Comparison of ENCODE assay signal across 17 mouse cellular contexts in the genomic region with DNA sequence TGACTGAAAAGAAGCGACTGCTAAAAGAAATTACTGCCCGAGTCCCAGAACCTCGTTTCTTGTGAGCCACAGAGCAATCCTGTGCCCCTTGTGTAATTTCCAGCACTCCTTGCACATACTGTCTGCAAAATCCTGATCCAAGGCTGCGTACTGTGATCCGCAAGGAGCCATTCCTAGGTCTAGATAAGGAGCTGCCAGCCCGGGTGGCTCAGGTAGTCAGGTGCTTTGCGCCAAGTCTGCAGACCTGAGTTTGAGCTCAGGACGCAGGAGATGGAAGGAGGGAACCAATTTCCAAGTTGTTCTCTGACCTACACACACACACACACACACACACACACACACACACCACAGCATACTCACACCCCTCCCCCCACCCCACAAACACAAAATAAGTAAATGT.
"Had no signal": no experiment of that assay in that cellular context is flagged by ENCODE, and none has a peak within 500 bp of the region (broad histone marks: within the 10 kb centered on the region; RNA-seq: fewer than 3 reads in every experiment).

No protein-coding gene starts in this region.

- ATAC-seq: inflammation-experienced regulatory T-cells, adult 6 months; liver, postnatal 0 days had no signal

- H3K4me2 ChIP-seq: limb, embryonic 12.5 days; liver, embryonic 13.5 days; midbrain, embryonic 12.5 days had no signal

- H3K36me3 ChIP-seq: liver, embryonic 13.5 days had no signal

- H3K9me3 ChIP-seq: limb, embryonic 12.5 days; liver, embryonic 13.5 days; midbrain, embryonic 12.5 days had no signal

- DNase-seq: kidney, adult 9 months; kidney, postnatal 36 days; liver; liver, embryonic 13.5 days; liver, postnatal 0 days; lung, postnatal 10 days; right cerebral cortex, adult 18-20 months; right cerebral cortex, postnatal 25 days; thymus, adult 18-20 months; thymus, postnatal 25 days had no signal

- H3K27me3 ChIP-seq: limb, embryonic 12.5 days; liver, embryonic 13.5 days; megakaryocyte, embryonic 14.5 days; midbrain, embryonic 12.5 days had no signal

- H3K4me1 ChIP-seq: liver, embryonic 13.5 days; megakaryocyte, embryonic 14.5 days had no signal

- H3K4me3 ChIP-seq: layer of hippocampus, adult 2 months; limb, embryonic 12.5 days; liver, embryonic 13.5 days; megakaryocyte, embryonic 14.5 days; midbrain, embryonic 12.5 days had no signal

- H3K27ac ChIP-seq: kidney, postnatal 0 days; layer of hippocampus, adult 2 months; limb, embryonic 12.5 days; liver, embryonic 13.5 days; macrophage had no signal

- H3K9ac ChIP-seq: limb, embryonic 12.5 days; liver, embryonic 13.5 days; liver, postnatal 0 days; midbrain, embryonic 12.5 days had no signal
